Mouse (Mus musculus): ENCODE data around the gene Dcp1b. TPM values are rescaled to one million over a fixed set of nuclear protein-coding genes. Genes with fewer than 3 reads are reported as not detected.

Gene Dcp1b
- polyA plus RNA-seq, 2 experiments = 2.9 to 5.3 TPM

DNA sequence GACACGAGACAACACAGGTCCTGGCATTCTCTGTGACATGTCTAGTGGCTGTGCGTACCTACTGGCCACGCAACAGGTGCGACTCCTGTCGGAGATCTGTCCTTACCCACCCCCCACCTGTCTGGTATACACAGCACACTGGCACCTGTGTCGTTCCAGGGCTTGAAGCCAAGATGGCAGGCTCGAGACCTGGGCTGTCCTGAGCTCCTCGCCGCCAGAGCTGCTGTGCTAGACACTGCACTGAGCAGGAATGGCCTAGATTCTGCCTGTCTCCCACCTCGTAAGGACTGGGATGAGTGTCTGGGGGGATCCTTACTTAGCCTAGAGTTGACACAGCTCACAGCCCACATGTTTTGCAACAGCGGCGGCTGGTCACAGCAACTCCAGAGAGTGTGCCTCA lies 50.2 kb downstream of the Dcp1b start:
- no peak overlapping the region for H3K27ac ChIP-seq
- no peak overlapping the region for H3K9ac ChIP-seq (replicated peaks)
- ATAC-seq (ENCODE audit: insufficient read depth) (no peak), DNase-seq (ENCODE audit: low read depth in 3 of 3, low spot score in 3 of 3) (no peak)
- no peaks in the 10 kb centered on the region for H3K9me3 ChIP-seq (ENCODE audit: control insufficient read depth, low read length)
- 72% methylated on average over 12 of the region's 12 CpGs for WGBS (ENCODE audit: insufficient replicate concordance)
- TF ChIP-seq CTCF (IDR thresholded peaks at IDR 0.05; ENCODE audit: low read depth) (no peak), EP300 (IDR thresholded peaks at IDR 0.05; ENCODE audit: low read depth) (no peak)
- no peaks in the 10 kb centered on the region for H3K27me3 ChIP-seq (ENCODE audit: control insufficient read depth, insufficient read depth, low read length)
- no peaks in the 10 kb centered on the region for H3K36me3 ChIP-seq (replicated peaks; ENCODE audit: control insufficient read depth, insufficient read depth, low read depth)
- H3K4me2 ChIP-seq (ENCODE audit: low read depth) = no peak overlapping the region
- no peaks in the 10 kb centered on the region for H3K4me1 ChIP-seq (replicated peaks; ENCODE audit: control insufficient read depth in 2 of 2, insufficient read depth in 2 of 2, low read length in 1 of 2)
- no peak overlapping the region for H3K4me3 ChIP-seq (ENCODE audit: insufficient read depth in 1 of 2, low read depth in 2 of 2, low read length in 2 of 2)

DNA sequence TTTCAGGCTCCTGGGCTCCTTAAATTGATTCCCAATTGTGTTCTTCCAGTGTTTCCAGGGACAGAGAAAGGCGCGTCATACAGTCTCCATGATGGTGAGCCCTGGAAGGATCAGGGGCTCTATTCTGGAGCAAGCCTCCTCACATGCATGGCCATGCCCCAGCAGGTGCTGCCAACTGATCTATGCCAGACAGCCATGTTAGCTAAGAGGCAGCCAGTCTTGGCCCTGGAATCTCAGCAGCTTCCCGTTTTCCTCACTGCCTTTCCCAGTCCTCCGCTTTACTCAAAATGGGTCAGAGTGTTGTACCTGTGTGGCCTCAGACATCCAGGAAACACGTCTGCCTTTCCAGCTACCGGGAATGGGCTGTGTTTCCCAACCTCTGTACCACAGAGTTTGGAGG lies 50.7 kb downstream of the Dcp1b start:
- DNase-seq (ENCODE audit: low read depth in 3 of 3, low spot score in 3 of 3) (no peak), ATAC-seq (ENCODE audit: insufficient read depth) (no peak)
- WGBS (ENCODE audit: insufficient replicate concordance) = 69% methylated on average over 6 of the region's 6 CpGs
- Histone ChIP-seq H3K4me3 (ENCODE audit: insufficient read depth in 1 of 2, low read depth in 2 of 2, low read length in 2 of 2) (no peak overlapping the region), H3K4me2 (ENCODE audit: low read depth) (no peak overlapping the region), H3K27me3 (ENCODE audit: control insufficient read depth, insufficient read depth, low read length) (no peaks in the 10 kb centered on the region), H3K4me1 (replicated peaks; ENCODE audit: control insufficient read depth in 2 of 2, insufficient read depth in 2 of 2, low read length in 1 of 2) (no peaks in the 10 kb centered on the region), H3K36me3 (replicated peaks; ENCODE audit: control insufficient read depth, insufficient read depth, low read depth) (no peaks in the 10 kb centered on the region), H3K9ac (replicated peaks) (no peak overlapping the region), H3K27ac (no peak overlapping the region), H3K9me3 (ENCODE audit: control insufficient read depth, low read length) (no peaks in the 10 kb centered on the region)
- TF ChIP-seq CTCF (IDR thresholded peaks at IDR 0.05; ENCODE audit: low read depth) (no peak), EP300 (IDR thresholded peaks at IDR 0.05; ENCODE audit: low read depth) (no peak)

DNA sequence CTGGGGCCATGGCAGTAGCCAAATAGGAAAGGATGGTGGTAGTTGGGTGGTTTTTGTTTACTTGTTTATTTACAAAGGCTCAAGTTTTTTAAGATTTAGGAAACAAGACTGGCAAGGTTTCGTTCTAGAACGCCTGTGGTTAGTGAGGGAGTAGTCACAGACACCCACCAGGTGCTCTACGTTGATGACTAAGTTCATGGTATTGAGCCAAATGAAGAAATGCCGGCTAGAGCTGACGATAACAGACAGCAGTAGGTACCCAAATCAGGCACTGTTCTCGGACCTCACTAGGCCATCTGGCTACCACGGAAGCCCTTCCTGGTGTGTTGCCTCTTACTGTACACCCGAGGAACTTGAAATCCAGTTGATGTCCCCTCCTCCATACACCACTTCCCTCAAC lies 51.9 kb downstream of the Dcp1b start:
- Histone ChIP-seq H3K27ac (no peak overlapping the region), H3K36me3 (replicated peaks; ENCODE audit: control insufficient read depth, insufficient read depth, low read depth) (no peaks in the 10 kb centered on the region), H3K27me3 (ENCODE audit: control insufficient read depth, insufficient read depth, low read length) (no peaks in the 10 kb centered on the region), H3K9ac (replicated peaks) (no peak overlapping the region), H3K4me1 (replicated peaks; ENCODE audit: control insufficient read depth in 2 of 2, insufficient read depth in 2 of 2, low read length in 1 of 2) (no peaks in the 10 kb centered on the region), H3K4me2 (ENCODE audit: low read depth) (no peak overlapping the region), H3K9me3 (ENCODE audit: control insufficient read depth, low read length) (no peaks in the 10 kb centered on the region), H3K4me3 (ENCODE audit: insufficient read depth in 1 of 2, low read depth in 2 of 2, low read length in 2 of 2) (no peak overlapping the region)
- WGBS (ENCODE audit: insufficient replicate concordance) = 70% methylated on average over 8 of the region's 8 CpGs
- ATAC-seq (ENCODE audit: insufficient read depth) = no peak
- TF ChIP-seq EP300 (IDR thresholded peaks at IDR 0.05; ENCODE audit: low read depth) (no peak), CTCF (IDR thresholded peaks at IDR 0.05; ENCODE audit: low read depth) (no peak)
- DNase-seq (ENCODE audit: low read depth in 3 of 3, low spot score in 3 of 3) = no peak

DNA sequence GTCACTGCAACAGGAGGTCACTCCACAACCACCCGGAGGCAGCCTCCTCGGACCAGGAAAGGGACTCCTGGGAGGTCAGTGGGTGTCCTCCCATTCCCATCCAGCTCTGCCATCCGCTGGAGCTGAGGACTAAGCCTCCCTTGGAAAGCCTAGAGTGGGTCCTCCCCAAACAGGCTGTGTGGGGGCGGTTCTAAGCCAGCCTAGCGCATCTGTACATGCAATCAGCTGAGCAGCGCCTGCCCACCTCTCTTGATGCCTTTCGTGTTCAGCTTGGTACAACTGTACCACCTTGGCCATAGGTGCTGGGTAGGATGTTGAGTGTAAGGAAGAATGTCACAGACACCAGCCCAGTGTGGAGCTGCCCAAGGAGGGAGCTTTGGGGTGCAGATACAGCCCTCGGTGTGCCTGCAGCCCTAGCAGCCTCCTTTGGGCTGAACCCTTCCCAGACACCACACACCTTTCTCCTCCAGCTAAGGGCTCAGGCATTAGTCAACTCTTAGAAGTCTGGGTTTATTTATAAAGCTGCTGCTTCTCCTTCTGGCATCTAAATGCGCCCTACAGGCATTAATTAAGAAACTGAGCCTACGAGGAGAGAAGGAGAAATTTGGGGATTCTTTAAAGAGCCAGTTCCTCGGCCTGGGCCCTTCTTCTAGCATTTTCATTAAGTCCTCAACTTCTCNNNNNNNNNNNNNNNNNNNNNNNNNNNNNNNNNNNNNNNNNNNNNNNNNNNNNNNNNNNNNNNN lies 54.0 kb downstream of the Dcp1b start:
- Histone ChIP-seq H3K4me3 (ENCODE audit: insufficient read depth in 1 of 2, low read depth in 2 of 2, low read length in 2 of 2) (no peak overlapping the region), H3K9me3 (ENCODE audit: control insufficient read depth, low read length) (no peaks in the 10 kb centered on the region), H3K27me3 (ENCODE audit: control insufficient read depth, insufficient read depth, low read length) (no peaks in the 10 kb centered on the region), H3K4me1 (replicated peaks; ENCODE audit: control insufficient read depth in 2 of 2, insufficient read depth in 2 of 2, low read length in 1 of 2) (no peaks in the 10 kb centered on the region), H3K36me3 (replicated peaks; ENCODE audit: control insufficient read depth, insufficient read depth, low read depth) (no peaks in the 10 kb centered on the region), H3K27ac (no peak overlapping the region), H3K4me2 (ENCODE audit: low read depth) (no peak overlapping the region), H3K9ac (replicated peaks) (no peak overlapping the region)
- WGBS (ENCODE audit: insufficient replicate concordance) = 67% methylated on average over 11 of the region's 11 CpGs
- no peak for DNase-seq (ENCODE audit: low read depth in 3 of 3, low spot score in 3 of 3)
- no peak for ATAC-seq (ENCODE audit: insufficient read depth)
- no peak for TF ChIP-seq CTCF (IDR thresholded peaks at IDR 0.05; ENCODE audit: low read depth)
- TF ChIP-seq EP300 (IDR thresholded peaks at IDR 0.05; ENCODE audit: low read depth) = no peak

DNA sequence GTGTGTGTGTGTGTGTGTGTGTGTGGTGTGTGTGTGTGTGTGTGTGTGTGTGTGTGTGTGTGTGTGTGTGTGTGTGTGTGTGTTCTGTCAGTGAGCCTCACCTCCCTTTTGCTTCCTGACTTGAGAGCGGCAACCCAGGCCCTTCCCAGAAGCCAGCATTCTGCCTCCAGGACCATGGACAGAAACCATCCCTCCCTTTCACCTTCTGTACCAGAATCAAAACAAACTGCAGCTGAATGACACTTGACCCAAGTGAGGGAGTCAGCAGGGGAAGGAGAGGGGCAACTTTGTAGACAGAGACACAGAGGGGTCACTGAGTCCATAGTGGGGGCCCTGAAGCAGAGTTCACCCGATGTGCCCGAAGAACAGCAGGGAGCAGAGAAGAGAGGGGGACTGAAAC lies 58.0 kb downstream of the Dcp1b start:
- DNase-seq (ENCODE audit: low read depth in 3 of 3, low spot score in 3 of 3) (no peak), ATAC-seq (ENCODE audit: insufficient read depth) (no peak)
- Histone ChIP-seq H3K9me3 (ENCODE audit: control insufficient read depth, low read length) (no peaks in the 10 kb centered on the region), H3K27me3 (ENCODE audit: control insufficient read depth, insufficient read depth, low read length) (no peaks in the 10 kb centered on the region), H3K4me2 (ENCODE audit: low read depth) (no peak overlapping the region), H3K4me1 (replicated peaks; ENCODE audit: control insufficient read depth in 2 of 2, insufficient read depth in 2 of 2, low read length in 1 of 2) (no peaks in the 10 kb centered on the region), H3K9ac (replicated peaks) (no peak overlapping the region), H3K4me3 (ENCODE audit: insufficient read depth in 1 of 2, low read depth in 2 of 2, low read length in 2 of 2) (no peak overlapping the region), H3K27ac (no peak overlapping the region), H3K36me3 (replicated peaks; ENCODE audit: control insufficient read depth, insufficient read depth, low read depth) (no peaks in the 10 kb centered on the region)
- WGBS (ENCODE audit: insufficient replicate concordance) = 20% methylated on average over 3 of the region's 3 CpGs
- no peak for TF ChIP-seq EP300 (IDR thresholded peaks at IDR 0.05; ENCODE audit: low read depth)
- no peak for TF ChIP-seq CTCF (IDR thresholded peaks at IDR 0.05; ENCODE audit: low read depth)
